Mouse (Mus musculus) T-helper 2 cell (primary cell): ENCODE measurements around the gene Sf3b1.

Experiments used
- in situ Hi-C: fragments of 300-600 bp; cut with MboI, MseI; formaldehyde crosslinking; loops from one replicate; pipeline ENCODE4 v1.15.1; 2025; ENCODE audit warnings: high pct_unique_total_duplicates

The Sf3b1 gene

GRCm38 (mm10) chr1:54958525-54958924 lies 68.8 kb downstream of the Sf3b1 start:
- in situ Hi-C loops: loop anchor here (5.0 kb wide), 1 partner anchor 291 kb away; no protein-coding TSS in a partner anchor

GRCm38 (mm10) chr1:54956995-54957394 lies 70.3 kb downstream of the Sf3b1 start:
- in situ Hi-C loops: loop anchor here (5.0 kb wide), 1 partner anchor 290 kb away; no protein-coding TSS in a partner anchor

GRCm38 (mm10) chr1:54954856-54955255 lies 72.4 kb downstream of the Sf3b1 start:
- in situ Hi-C loops: loop anchor here (5.0 kb wide), 1 partner anchor 288 kb away; no protein-coding TSS in a partner anchor

- in situ Hi-C loops: no loop called here
These were observed 82.6 kb downstream of the Sf3b1 start for GRCm38 (mm10) chr1:54944648-54945047.

- in situ Hi-C loops: no loop called here
These were observed 91.8 kb downstream of the Sf3b1 start for GRCm38 (mm10) chr1:54935466-54935865.
